Mouse (Mus musculus): ENCODE data around the gene Stk32c.

DNA sequence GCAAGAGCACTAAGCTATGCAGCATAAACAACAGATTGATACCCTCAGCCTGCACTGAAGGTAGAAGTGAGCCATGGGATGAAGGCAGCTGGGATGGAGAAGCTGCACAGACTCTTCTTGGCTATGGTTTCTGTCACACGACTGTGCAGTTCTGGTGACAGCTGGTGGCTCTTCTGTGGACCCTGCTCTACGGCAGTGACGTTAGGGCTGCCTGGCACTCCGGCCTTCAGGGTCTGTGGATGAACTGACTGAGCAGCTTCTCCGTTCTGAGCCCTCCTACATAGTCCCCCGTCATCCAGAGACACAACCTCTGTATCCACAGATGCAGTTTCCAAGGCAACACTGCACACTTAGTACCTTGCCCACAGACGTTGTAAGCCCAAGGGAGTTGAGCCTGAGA is 86.6 kb downstream of the Stk32c start:
- TF ChIP-seq POLR2A (IDR thresholded peaks at IDR 0.05; ENCODE audit: extremely low read depth, insufficient read depth, low read length) (no peak), CTCF (IDR thresholded peaks at IDR 0.05; ENCODE audit: extremely low read depth, insufficient read depth, low read length) (no peak)
